Mouse (Mus musculus): ENCODE measurements at regions not wholly inside any gene's neighbourhood (a gene's known extent, or its start where the extent isn't known, plus 50 kb on each side); places are given as distances from the start of the nearest gene placed in this dataset.

- no peak for DNase-seq (ENCODE audit: low read depth, low spot score)
Observed at GRCm38 (mm10) chr2:159523739-159524138, 729.1 kb downstream of the Dhx35 start.

GRCm38 (mm10) chr2:159534951-159535350 is 740.3 kb downstream of the Dhx35 start:
- no peak for DNase-seq (ENCODE audit: low read depth, low spot score)

GRCm38 (mm10) chr2:159539261-159539660 is 744.7 kb downstream of the Dhx35 start:
- no peak for DNase-seq (ENCODE audit: low read depth, low spot score)

GRCm38 (mm10) chr2:159557567-159557966 is 763.0 kb downstream of the Dhx35 start:
- no peak for DNase-seq (ENCODE audit: low read depth, low spot score)

GRCm38 (mm10) chr2:159565255-159565654 is 768.7 kb downstream of the Gm826 start:
- DNase-seq (ENCODE audit: low read depth, low spot score): no peak

- no peak for DNase-seq (ENCODE audit: low read depth, low spot score)
Observed at GRCm38 (mm10) chr2:159565921-159566320, 768.0 kb downstream of the Gm826 start.

GRCm38 (mm10) chr2:159566461-159566860 is 767.5 kb downstream of the Gm826 start:
- no peak for DNase-seq (ENCODE audit: low read depth, low spot score)

- DNase-seq (ENCODE audit: low read depth, low spot score): no peak
Observed at GRCm38 (mm10) chr2:159568391-159568790, 765.6 kb downstream of the Gm826 start.

- no peak for DNase-seq (ENCODE audit: low read depth, low spot score)
Observed at GRCm38 (mm10) chr2:159571862-159572261, 762.1 kb downstream of the Gm826 start.

GRCm38 (mm10) chr2:159575271-159575670 is 758.7 kb downstream of the Gm826 start:
- no peak for DNase-seq (ENCODE audit: low read depth, low spot score)

- no peak for DNase-seq (ENCODE audit: low read depth, low spot score)
Observed at GRCm38 (mm10) chr2:159583103-159583502, 750.9 kb downstream of the Gm826 start.

- DNase-seq (ENCODE audit: low read depth, low spot score): no peak
Observed at GRCm38 (mm10) chr2:159584641-159585040, 749.3 kb downstream of the Gm826 start.

- no peak for DNase-seq (ENCODE audit: low read depth, low spot score)
Observed at GRCm38 (mm10) chr2:159586697-159587473, 747.1 kb downstream of the Gm826 start.

- no peak for DNase-seq (ENCODE audit: low read depth, low spot score)
Observed at GRCm38 (mm10) chr2:159591396-159592124, 742.4 kb downstream of the Gm826 start.

- no peak for DNase-seq (ENCODE audit: low read depth, low spot score)
Observed at GRCm38 (mm10) chr2:159592841-159593240, 741.1 kb downstream of the Gm826 start.

- DNase-seq (ENCODE audit: low read depth, low spot score): no peak
Observed at GRCm38 (mm10) chr2:159596285-159596684, 737.7 kb downstream of the Gm826 start.

GRCm38 (mm10) chr2:159598080-159598479 is 735.9 kb downstream of the Gm826 start:
- DNase-seq (ENCODE audit: low read depth, low spot score): no peak

GRCm38 (mm10) chr2:159607191-159607590 is 726.8 kb downstream of the Gm826 start:
- no peak for DNase-seq (ENCODE audit: low read depth, low spot score)

- DNase-seq (ENCODE audit: low read depth, low spot score): no peak
Observed at GRCm38 (mm10) chr2:159610451-159610850, 723.5 kb downstream of the Gm826 start.

- DNase-seq (ENCODE audit: low read depth, low spot score): no peak
Observed at GRCm38 (mm10) chr2:159616685-159617084, 717.3 kb downstream of the Gm826 start.

- no peak for DNase-seq (ENCODE audit: low read depth, low spot score)
Observed at GRCm38 (mm10) chr2:159621261-159621660, 712.7 kb downstream of the Gm826 start.

- DNase-seq (ENCODE audit: low read depth, low spot score): no peak
Observed at GRCm38 (mm10) chr2:159622141-159622669, 711.8 kb downstream of the Gm826 start.

GRCm38 (mm10) chr2:159625306-159625705 is 708.7 kb downstream of the Gm826 start:
- no peak for DNase-seq (ENCODE audit: low read depth, low spot score)

Data from retina, adult 2 months (tissue).